Mouse (Mus musculus) limb, embryonic 13.5 days (tissue): ENCODE measurements at regions not wholly inside any gene's neighbourhood (a gene's known extent, or its start where the extent isn't known, plus 50 kb on each side); places are given as distances from the start of the nearest gene placed in this dataset.

Experiments used
- ATAC-seq: fragments of 200-750 bp; cut with Nextera tagmentation; 2 replicates; pipeline ENCODE4 v1.8.0; 2017; ENCODE audit warnings: low read depth, moderate number of reproducible peaks, moderate TSS enrichment; ENCODE audit not compliant: low FRiP score
- H3K27ac ChIP-seq: fragments of 300-500 bp; sonication (generic); 2 replicates; pipeline ENCODE4 v1.5.1; 2015; ENCODE audit warnings: inconsistent platforms, mild to moderate bottlenecking, moderate library complexity
- H3K27me3 ChIP-seq: fragments of 300-500 bp; sonication (generic); 2 replicates; pipeline ENCODE4 v1.6.1; 2015; ENCODE audit warnings: mild to moderate bottlenecking, inconsistent platforms
- H3K36me3 ChIP-seq: fragments of 300-500 bp; sonication (generic); 2 replicates; pipeline ENCODE4 v1.6.1; 2015; ENCODE audit warnings: inconsistent platforms, mild to moderate bottlenecking, moderate library complexity
- H3K4me1 ChIP-seq: fragments of 300-500 bp; sonication (generic); 2 replicates; pipeline ENCODE4 v1.6.1; 2015; ENCODE audit warnings: inconsistent platforms
- H3K4me2 ChIP-seq: fragments of 300-500 bp; sonication (generic); replicated peaks from 2 replicates; pipeline ENCODE4 v1.6.1; 2015; ENCODE audit warnings: inconsistent platforms, mild to moderate bottlenecking, moderate library complexity
- H3K4me3 ChIP-seq: fragments of 300-500 bp; sonication (generic); 2 replicates; pipeline ENCODE4 v1.5.1; 2015; ENCODE audit warnings: moderate library complexity, mild to moderate bottlenecking, inconsistent platforms
- H3K9ac ChIP-seq: fragments of 300-500 bp; sonication (generic); 2 replicates; pipeline ENCODE4 v1.6.1; 2015; ENCODE audit warnings: mild to moderate bottlenecking, inconsistent platforms
- H3K9me3 ChIP-seq: fragments of 300-500 bp; sonication (generic); 2 replicates; pipeline ENCODE4 v1.6.1; 2016; ENCODE audit warnings: inconsistent platforms
- whole genome bisulfite sequencing: fragments of 180-500 bp; shearing (Covaris S2); methylation state at CpG from one replicate; pipeline ENCODE4 v1.1.7; 2015; 5-methylcytosine and 5-hydroxymethylcytosine counted together

DNA sequence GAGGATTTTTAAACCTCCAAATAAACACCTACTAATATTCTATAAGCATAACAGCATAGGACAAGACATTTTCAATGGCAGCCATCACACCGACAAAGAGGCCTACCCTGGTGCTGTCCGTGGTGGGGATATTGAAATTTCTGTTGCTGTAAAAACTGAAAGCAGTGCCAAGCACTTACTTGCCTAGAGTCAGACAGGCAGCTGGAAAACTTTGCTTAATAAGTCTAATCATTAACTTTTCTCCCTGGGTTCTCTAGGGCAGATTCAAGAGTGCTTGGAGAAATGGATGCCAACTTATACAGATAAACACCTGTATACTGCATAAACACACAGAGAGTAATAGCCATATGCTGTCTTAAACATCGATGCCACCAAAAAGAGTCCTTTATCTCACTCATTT is 192.3 kb upstream of the Ddx18 start:
- ATAC-seq: no peak
- H3K9ac ChIP-seq: no peak overlapping the region
- 74% methylated on average over 3 of the region's 3 CpGs for WGBS

DNA sequence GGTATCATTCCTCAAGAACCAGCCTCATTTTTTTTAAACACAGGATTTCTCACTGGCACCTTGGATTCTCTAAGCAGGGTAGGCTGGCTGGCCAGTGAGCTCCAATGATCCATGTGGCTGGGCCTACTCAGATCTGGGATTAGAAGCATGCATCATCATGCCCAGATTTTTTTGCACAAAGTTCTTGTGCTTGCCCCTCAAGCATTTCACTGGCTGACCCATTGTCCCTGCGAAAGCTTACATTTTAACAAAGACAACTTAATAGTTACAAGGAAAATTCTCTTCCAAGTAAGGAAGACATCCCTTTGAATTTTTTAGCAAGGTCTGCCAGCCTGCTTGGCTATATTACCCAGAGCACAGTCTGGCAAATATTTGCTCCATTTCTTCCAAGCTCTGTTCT is 177.4 kb upstream of the Ddx18 start:
- H3K4me1 ChIP-seq: no peaks in the 10 kb centered on the region
- no peak overlapping the region for H3K4me3 ChIP-seq
- H3K36me3 ChIP-seq: no peaks in the 10 kb centered on the region
- no peak overlapping the region for H3K27ac ChIP-seq
- no peak for ATAC-seq
- H3K9me3 ChIP-seq: no peaks in the 10 kb centered on the region
- no peak overlapping the region for H3K4me2 ChIP-seq
- H3K27me3 ChIP-seq: no peaks in the 10 kb centered on the region
- 90% methylated on average over 1 of the region's 1 CpGs for WGBS
- H3K9ac ChIP-seq: no peak overlapping the region

More for the DNA sequence above, 192.3 kb upstream of the Ddx18 start:
- Histone ChIP-seq H3K9me3 (no peaks in the 10 kb centered on the region), H3K4me3 (no peak overlapping the region), H3K27ac (no peak overlapping the region), H3K4me1 (no peaks in the 10 kb centered on the region), H3K4me2 (no peak overlapping the region), H3K36me3 (no peaks in the 10 kb centered on the region), H3K27me3 (no peaks in the 10 kb centered on the region)

DNA sequence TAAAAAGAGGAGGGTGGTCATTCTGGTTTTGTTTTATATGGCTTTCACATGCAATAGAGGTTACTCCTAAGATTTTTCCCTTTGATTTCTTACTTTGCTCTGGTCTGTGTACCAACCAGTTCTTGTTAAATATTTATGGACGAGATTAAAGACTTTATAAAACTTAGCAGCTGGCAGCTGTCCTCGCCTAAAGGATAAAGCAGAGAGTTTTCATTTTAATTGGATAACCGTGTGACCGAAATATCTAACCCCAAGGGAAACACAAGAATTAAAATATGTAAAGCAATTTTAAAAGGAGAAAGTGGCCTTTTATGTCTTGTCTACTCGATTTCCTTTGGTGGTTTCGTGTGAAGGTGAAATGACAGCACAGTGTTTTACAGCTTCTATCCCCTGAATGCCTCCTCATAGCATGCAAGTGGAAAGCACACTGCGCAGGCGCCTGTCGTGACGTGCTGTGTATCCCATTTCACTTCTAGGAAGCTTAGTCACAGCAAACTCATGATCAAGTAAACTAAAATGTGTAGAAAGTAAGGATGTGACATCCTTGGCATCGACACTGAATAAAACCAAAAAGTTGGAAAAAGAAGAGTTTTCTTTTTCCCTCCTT is 167.4 kb upstream of the Ddx18 start:
- Histone ChIP-seq H3K27ac (no peak overlapping the region), H3K27me3 (no peaks in the 10 kb centered on the region), H3K9me3 (no peaks in the 10 kb centered on the region), H3K36me3 (no peaks in the 10 kb centered on the region), H3K4me2 (peak overlapping the region; percentile 25; the same call in 1 of the 2 replicates), H3K4me1 (peaks cover 9% of the 10 kb centered on the region), H3K9ac (no peak overlapping the region), H3K4me3 (no peak overlapping the region)
- WGBS: 40% methylated on average over 11 of the region's 11 CpGs
- ATAC-seq: peak; percentile 69

DNA sequence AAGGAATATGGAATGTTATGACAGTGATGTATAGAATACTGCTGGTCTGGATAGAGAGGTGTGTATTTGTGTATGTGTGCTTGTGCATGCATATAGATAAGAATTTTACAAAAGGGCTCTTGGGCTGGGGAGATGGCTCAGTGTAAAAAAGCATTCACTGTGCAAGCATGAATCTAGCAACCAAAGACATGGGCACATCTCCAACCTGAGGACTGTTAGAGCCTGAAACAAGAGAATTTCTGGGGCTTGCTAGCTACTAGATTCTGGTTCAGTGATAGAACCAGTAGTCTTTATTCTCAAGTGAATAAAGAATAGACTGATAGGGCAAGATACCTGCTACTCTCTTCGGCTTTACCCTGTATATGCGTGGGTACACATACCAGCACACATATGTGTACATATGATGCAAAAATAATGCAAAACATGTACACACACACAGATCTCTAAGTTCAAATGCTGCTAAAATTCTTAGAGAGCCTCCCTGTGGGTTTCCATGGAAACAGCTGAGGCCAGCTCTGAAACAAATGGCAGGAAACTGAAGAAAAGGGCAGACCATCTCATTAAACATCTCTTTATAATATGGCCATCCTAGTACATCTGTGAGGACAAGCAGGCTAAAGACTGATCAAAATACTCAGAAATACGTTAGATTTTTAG is 166.8 kb upstream of the Ddx18 start:
- Histone ChIP-seq H3K9ac (no peak overlapping the region), H3K36me3 (no peaks in the 10 kb centered on the region), H3K4me1 (peaks cover 9% of the 10 kb centered on the region), H3K9me3 (no peaks in the 10 kb centered on the region), H3K27ac (no peak overlapping the region), H3K4me3 (no peak overlapping the region), H3K4me2 (peak overlapping the region; percentile 25; the same call in 1 of the 2 replicates), H3K27me3 (no peaks in the 10 kb centered on the region)
- 51% methylated on average over 3 of the region's 3 CpGs for WGBS
- peak; percentile 48 for ATAC-seq

DNA sequence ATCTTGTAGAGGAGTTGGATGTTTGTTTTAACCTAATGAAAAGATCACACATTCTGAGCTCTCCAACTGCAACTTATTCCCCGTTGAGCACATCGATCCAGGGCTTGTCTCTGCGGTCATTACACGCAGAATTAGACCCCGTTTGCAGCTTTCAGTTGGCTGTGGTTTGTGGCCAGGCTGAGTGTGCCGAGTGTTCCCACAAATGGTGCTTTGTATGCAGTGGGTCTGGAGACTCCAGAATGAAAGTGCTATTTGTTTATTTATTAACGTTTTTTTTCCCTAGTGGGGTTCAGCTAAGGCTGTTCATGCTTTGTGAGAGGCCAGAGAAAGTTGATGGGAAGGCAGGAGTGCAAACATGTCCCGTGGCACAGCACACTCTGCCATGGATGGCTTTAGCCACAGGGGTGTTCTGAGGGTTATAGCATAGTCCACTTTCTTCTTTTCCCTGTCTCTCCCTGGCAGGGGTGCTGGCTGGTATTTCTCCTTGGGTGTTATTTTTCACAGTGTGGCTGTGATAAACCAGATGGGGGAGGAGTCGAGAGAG is 141.6 kb upstream of the Ddx18 start:
- WGBS: 64% methylated on average over 9 of the region's 9 CpGs
- Histone ChIP-seq H3K9ac (no peak overlapping the region), H3K9me3 (no peaks in the 10 kb centered on the region), H3K4me2 (no peak overlapping the region; the same call in 1 of the 2 replicates), H3K4me3 (no peak overlapping the region), H3K4me1 (peaks cover 8% of the 10 kb centered on the region; the same call in 1 of the 2 replicates), H3K36me3 (no peaks in the 10 kb centered on the region), H3K27ac (no peak overlapping the region), H3K27me3 (no peaks in the 10 kb centered on the region)
- ATAC-seq: peak; percentile 74

DNA sequence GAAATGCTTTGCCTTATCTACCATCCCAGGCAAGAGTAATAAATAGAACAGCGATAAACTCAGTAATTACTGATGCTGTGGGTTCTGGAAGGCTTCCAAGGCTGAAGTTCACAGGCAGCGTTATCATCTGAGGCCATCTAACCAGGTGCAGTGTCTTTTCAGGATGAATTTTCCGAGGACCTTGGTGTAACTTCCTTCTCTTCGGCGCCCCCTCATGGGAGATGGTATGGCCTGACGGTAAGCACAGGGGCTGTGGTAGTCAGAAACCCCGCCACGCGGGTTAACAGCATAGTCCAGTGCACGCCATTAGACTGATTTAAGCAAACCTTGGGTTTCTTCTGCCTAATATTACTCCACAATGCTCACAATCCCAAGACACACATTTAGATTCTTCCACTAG is 140.5 kb upstream of the Ddx18 start:
- H3K4me3 ChIP-seq: no peak overlapping the region
- no peak overlapping the region for H3K9ac ChIP-seq
- no peak overlapping the region for H3K4me2 ChIP-seq
- WGBS: 73% methylated on average over 10 of the region's 10 CpGs
- H3K27me3 ChIP-seq: no peaks in the 10 kb centered on the region
- H3K4me1 ChIP-seq: peaks cover 8% of the 10 kb centered on the region; the same call in 1 of the 2 replicates
- no peak overlapping the region for H3K27ac ChIP-seq
- no peaks in the 10 kb centered on the region for H3K9me3 ChIP-seq
- no peaks in the 10 kb centered on the region for H3K36me3 ChIP-seq
- ATAC-seq: no peak

DNA sequence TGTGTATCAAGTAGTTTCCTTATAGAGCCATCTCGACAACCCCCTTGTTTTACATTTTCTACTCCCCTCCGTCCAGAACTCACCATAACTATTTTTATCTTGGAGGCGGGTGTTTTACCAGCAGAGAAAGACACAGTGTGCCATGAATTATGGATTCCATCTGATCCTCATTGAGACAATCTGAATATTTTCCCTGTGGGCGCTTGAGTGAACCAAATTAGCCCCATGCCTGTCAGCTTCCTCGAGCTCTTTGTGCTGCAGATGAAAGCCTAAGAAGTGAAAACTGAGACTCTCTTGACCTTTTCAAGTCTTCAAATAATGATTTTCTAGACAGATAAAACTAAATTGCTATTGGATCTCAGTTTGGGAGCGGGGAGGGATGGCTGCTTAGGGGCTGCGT is 134.0 kb upstream of the Ddx18 start:
- Histone ChIP-seq H3K4me3 (no peak overlapping the region), H3K9ac (no peak overlapping the region), H3K36me3 (no peaks in the 10 kb centered on the region), H3K27me3 (no peaks in the 10 kb centered on the region), H3K4me1 (no peaks in the 10 kb centered on the region), H3K9me3 (no peaks in the 10 kb centered on the region), H3K27ac (no peak overlapping the region), H3K4me2 (no peak overlapping the region)
- WGBS: 29% methylated on average over 7 of the region's 7 CpGs
- ATAC-seq: no peak

DNA sequence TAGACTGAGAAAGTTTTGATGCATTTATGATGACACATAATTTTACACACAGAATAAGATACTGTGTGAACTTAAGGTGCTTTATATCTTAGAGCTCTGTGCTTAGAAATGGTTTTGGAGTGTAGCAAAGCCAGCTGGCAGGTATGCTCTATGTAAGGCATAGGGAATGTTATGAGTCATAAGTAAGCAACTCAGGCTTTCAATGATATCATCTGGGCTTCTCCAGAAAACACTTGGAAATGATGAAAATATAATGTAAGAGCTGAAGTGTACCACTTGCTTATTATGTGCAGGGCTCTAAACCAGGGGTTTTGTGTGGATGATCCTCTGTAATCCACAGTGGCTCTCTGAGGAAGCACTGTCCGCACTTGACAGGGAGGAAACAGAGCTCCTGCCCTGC is 86.1 kb upstream of the Ddx18 start:
- H3K9ac ChIP-seq: no peak overlapping the region
- H3K9me3 ChIP-seq: no peaks in the 10 kb centered on the region
- H3K27me3 ChIP-seq: no peaks in the 10 kb centered on the region
- H3K27ac ChIP-seq: no peak overlapping the region
- no peaks in the 10 kb centered on the region for H3K4me1 ChIP-seq
- ATAC-seq: no peak
- H3K4me2 ChIP-seq: no peak overlapping the region
- no peak overlapping the region for H3K4me3 ChIP-seq
- no peaks in the 10 kb centered on the region for H3K36me3 ChIP-seq
- 86% methylated on average over 1 of the region's 1 CpGs for WGBS

DNA sequence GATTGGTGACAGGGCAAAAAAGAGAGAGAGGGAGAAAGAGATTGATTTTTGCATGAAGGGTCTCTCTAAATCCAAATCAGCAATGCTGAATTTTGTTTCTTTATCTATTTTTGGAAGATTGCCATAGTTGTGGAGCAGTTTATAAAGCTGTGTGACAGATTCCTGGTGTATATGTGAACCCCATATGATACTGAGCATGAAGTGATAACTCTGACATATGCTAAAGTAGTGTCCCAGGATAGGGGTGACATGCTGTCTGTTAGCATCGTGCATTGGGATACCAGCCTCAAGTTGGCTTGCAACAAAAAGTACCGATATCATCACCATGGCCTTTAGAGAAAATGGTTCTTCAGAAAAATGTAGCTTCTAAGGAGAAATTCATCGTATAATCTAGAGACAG is 82.3 kb upstream of the Ddx18 start:
- Histone ChIP-seq H3K9ac (no peak overlapping the region), H3K4me1 (no peaks in the 10 kb centered on the region), H3K36me3 (no peaks in the 10 kb centered on the region), H3K4me3 (no peak overlapping the region), H3K4me2 (no peak overlapping the region), H3K27ac (no peak overlapping the region), H3K27me3 (no peaks in the 10 kb centered on the region), H3K9me3 (no peaks in the 10 kb centered on the region)
- ATAC-seq: no peak
- 90% methylated on average over 3 of the region's 3 CpGs for WGBS

DNA sequence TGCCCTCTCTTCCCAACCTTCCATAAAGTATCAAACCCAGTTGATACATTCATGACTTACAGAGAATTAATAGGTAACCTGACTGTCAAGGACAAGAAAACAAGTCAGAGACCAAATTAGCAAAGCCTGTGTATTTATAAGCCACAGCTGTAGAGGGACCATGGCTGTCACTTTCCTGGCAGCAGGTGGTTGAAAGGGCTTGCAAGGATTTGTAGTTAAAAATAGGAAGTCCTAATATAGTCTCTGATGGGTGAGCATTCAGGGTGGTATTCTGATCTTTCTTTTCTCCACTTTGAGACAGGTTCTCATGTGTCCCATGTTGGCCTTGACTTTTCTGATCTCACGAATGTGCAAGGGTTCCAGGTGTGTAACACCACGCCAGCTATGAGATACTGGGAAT is 63.7 kb upstream of the Ddx18 start:
- H3K4me2 ChIP-seq: no peak overlapping the region
- no peak overlapping the region for H3K4me3 ChIP-seq
- 75% methylated on average over 2 of the region's 2 CpGs for WGBS
- no peak overlapping the region for H3K9ac ChIP-seq
- H3K9me3 ChIP-seq: no peaks in the 10 kb centered on the region
- H3K27me3 ChIP-seq: no peaks in the 10 kb centered on the region
- no peaks in the 10 kb centered on the region for H3K4me1 ChIP-seq
- ATAC-seq: no peak
- no peak overlapping the region for H3K27ac ChIP-seq
- H3K36me3 ChIP-seq: no peaks in the 10 kb centered on the region

DNA sequence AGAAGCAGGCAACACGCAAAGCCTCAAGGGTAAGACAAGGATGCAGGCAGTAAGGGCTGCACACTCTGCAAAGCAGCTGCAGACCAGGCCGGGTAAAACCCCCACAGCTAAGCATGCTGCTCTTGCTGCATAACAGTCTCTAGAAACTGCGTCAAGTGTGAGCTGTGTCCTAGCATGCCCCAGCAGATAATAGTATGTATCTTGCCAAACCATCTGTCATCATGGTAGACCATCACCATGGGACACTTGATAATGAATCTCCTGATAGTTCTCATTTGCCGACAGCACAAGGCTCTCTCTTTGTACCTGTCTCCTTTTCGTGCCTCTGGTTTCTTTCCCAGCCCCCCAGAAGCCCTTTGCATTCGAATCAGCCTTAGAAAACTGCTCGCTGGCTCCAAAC is 52.5 kb upstream of the Ddx18 start:
- H3K9ac ChIP-seq: no peak overlapping the region
- H3K4me1 ChIP-seq: no peaks in the 10 kb centered on the region
- no peak overlapping the region for H3K4me2 ChIP-seq
- H3K27ac ChIP-seq: no peak overlapping the region
- no peaks in the 10 kb centered on the region for H3K36me3 ChIP-seq
- no peak for ATAC-seq
- 0 out of 2 replicates have a peak, but pooled peaks cover 3% of the 10 kb centered on the region for H3K9me3 ChIP-seq
- no peaks in the 10 kb centered on the region for H3K27me3 ChIP-seq
- H3K4me3 ChIP-seq: no peak overlapping the region
- WGBS: 80% methylated on average over 7 of the region's 7 CpGs

DNA sequence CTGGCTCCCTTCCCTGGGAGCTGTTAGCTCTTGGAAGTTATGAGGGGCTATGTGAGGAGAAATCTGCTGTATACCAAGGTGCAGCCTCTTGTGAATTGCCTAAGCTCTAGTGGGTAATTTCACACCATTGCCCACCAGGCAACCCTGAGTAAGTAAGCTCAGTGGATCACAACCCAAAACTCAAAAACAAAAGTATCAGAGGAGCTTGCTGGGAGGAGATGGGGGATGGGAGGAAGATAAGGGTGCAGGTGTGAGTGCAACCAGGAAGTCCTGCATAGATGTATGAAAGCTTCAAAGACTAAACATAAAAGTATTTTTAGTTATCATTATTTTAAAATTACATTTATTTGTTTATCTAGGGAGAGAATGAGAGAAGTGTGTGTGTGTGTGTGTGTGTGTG is 50.8 kb upstream of the Ddx18 start:
- no peak overlapping the region for H3K4me2 ChIP-seq
- H3K9ac ChIP-seq: no peak overlapping the region

More for the DNA sequence above, 50.8 kb upstream of the Ddx18 start:
- Histone ChIP-seq H3K9me3 (0 out of 2 replicates have a peak, but pooled peaks cover 3% of the 10 kb centered on the region), H3K4me1 (no peaks in the 10 kb centered on the region), H3K27ac (no peak overlapping the region), H3K27me3 (no peaks in the 10 kb centered on the region), H3K36me3 (no peaks in the 10 kb centered on the region), H3K4me3 (no peak overlapping the region)
- no peak for ATAC-seq
